Mouse (Mus musculus) CD4-positive helper T cell, adult 2 months (primary cell): ENCODE measurements at regions not wholly inside any gene's neighbourhood (a gene's known extent, or its start where the extent isn't known, plus 50 kb on each side); places are given as distances from the start of the nearest gene placed in this dataset.

Source experiments
- DNase-seq: peaks from one replicate; pipeline ENCODE4 v3.0.0-alpha.2; 2012; ENCODE audit warnings: low read depth, missing footprints, low spot score

GRCm38 (mm10) chr12:79967491-79968255 lies 145.1 kb downstream of the Zfp36l1 start:
- no peak for DNase-seq

GRCm38 (mm10) chr12:79966621-79967490 lies 146.0 kb downstream of the Zfp36l1 start:
- DNase-seq = no peak

- no peak for DNase-seq
Measured at GRCm38 (mm10) chr12:79966289-79966615, 146.6 kb downstream of the Zfp36l1 start.

GRCm38 (mm10) chr12:79965471-79966288 lies 147.1 kb downstream of the Zfp36l1 start:
- DNase-seq = no peak

GRCm38 (mm10) chr12:79963443-79964025 lies 149.3 kb downstream of the Zfp36l1 start:
- DNase-seq = no peak

- no peak for DNase-seq
Measured at GRCm38 (mm10) chr12:79962649-79963236, 150.1 kb downstream of the Zfp36l1 start.

- no peak for DNase-seq
Measured at GRCm38 (mm10) chr12:79961881-79962280, 150.9 kb downstream of the Zfp36l1 start.

- no peak for DNase-seq
Measured at GRCm38 (mm10) chr12:79961076-79961475, 151.7 kb downstream of the Zfp36l1 start.

- DNase-seq = no peak
Measured at GRCm38 (mm10) chr12:79960446-79960845, 152.4 kb downstream of the Zfp36l1 start.

GRCm38 (mm10) chr12:79959540-79960305 lies 153.1 kb downstream of the Zfp36l1 start:
- no peak for DNase-seq

GRCm38 (mm10) chr12:79957211-79957610 lies 155.6 kb downstream of the Zfp36l1 start:
- DNase-seq = no peak

GRCm38 (mm10) chr12:79956351-79956750 lies 156.5 kb downstream of the Zfp36l1 start:
- DNase-seq = no peak

GRCm38 (mm10) chr12:79955501-79955900 lies 157.3 kb downstream of the Zfp36l1 start:
- DNase-seq = no peak

- no peak for DNase-seq
Measured at GRCm38 (mm10) chr12:79950579-79951112, 162.2 kb downstream of the Zfp36l1 start.

- no peak for DNase-seq
Measured at GRCm38 (mm10) chr12:79949101-79949824, 163.6 kb downstream of the Zfp36l1 start.

GRCm38 (mm10) chr12:79947574-79947973 lies 165.2 kb downstream of the Zfp36l1 start:
- DNase-seq = no peak

- no peak for DNase-seq
Measured at GRCm38 (mm10) chr12:79946777-79947176, 166.0 kb downstream of the Zfp36l1 start.

- no peak for DNase-seq
Measured at GRCm38 (mm10) chr12:79945899-79946298, 166.9 kb downstream of the Zfp36l1 start.

GRCm38 (mm10) chr12:79944714-79945493 lies 167.9 kb downstream of the Zfp36l1 start:
- DNase-seq = no peak
